Mouse (Mus musculus): ENCODE measurements around the gene Ado. TPM values are rescaled to one million over a fixed set of nuclear protein-coding genes. Genes with fewer than 3 reads are reported as not detected.

Gene Ado
- polyA plus RNA-seq, 1 experiment from 2014 or later, result 46.0 TPM

DNA sequence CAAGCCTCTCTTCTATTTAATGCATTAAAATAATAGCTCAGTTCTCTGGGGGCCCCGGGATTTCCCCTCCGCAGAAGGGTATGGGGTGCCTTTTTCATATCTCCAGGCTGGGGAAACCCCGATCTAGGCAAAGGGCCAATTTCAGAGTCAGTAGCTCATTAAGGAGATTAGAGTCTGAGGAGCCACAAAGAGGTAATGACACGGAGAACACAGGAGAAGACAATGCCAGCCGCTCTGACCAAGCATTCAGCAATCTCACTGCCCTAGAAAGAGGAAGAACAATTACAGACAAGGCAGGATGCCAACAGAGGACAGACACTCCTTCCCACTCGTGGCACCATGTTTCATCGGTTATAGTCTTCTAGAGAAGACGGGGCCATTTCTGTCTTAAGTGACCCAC is 17.3 kb upstream of the Ado start:
- Histone ChIP-seq H3K36me3 (ENCODE audit: control insufficient read depth, insufficient read depth) (no peaks in the 10 kb centered on the region), H3K9ac (ENCODE audit: low read length) (no peak overlapping the region), H3K27me3 (ENCODE audit: control insufficient read depth, insufficient read depth, low read length) (no peaks in the 10 kb centered on the region), H3K4me2 (ENCODE audit: low read depth, low read length) (no peak overlapping the region), H3K27ac (ENCODE audit: low read length) (no peak overlapping the region), H3K9me3 (replicated peaks; ENCODE audit: control insufficient read depth, low read length) (no peaks in the 10 kb centered on the region), H3K4me3 (ENCODE audit: low read length) (no peak overlapping the region), H3K4me1 (ENCODE audit: control insufficient read depth, insufficient read depth, low read length) (no peaks in the 10 kb centered on the region)
- 46% methylated on average over 8 of the region's 8 CpGs for WGBS
- no peak for ATAC-seq (replicated peaks; ENCODE audit: extremely low read depth, insufficient read depth, low FRiP score)

- no peaks in the 10 kb centered on the region for H3K36me3 ChIP-seq (ENCODE audit: control insufficient read depth, insufficient read depth)
- H3K9ac ChIP-seq (ENCODE audit: low read length), result no peak overlapping the region
- no peak overlapping the region for H3K4me2 ChIP-seq (ENCODE audit: low read depth, low read length)
- no peaks in the 10 kb centered on the region for H3K4me1 ChIP-seq (ENCODE audit: control insufficient read depth, insufficient read depth, low read length)
- no peak overlapping the region for H3K4me3 ChIP-seq (ENCODE audit: low read length)
- WGBS, result 88% methylated on average over 7 of the region's 7 CpGs
- H3K27me3 ChIP-seq (ENCODE audit: control insufficient read depth, insufficient read depth, low read length), result no peaks in the 10 kb centered on the region; the same call in 1 of the 2 replicates
- no peak overlapping the region for H3K27ac ChIP-seq (ENCODE audit: low read length)
- ATAC-seq (replicated peaks; ENCODE audit: extremely low read depth, insufficient read depth, low FRiP score), result no peak
- no peaks in the 10 kb centered on the region for H3K9me3 ChIP-seq (replicated peaks; ENCODE audit: control insufficient read depth, low read length)
These were observed 15.8 kb upstream of the Ado start for GRCm38 (mm10) chr10:67564509-67564908.

DNA sequence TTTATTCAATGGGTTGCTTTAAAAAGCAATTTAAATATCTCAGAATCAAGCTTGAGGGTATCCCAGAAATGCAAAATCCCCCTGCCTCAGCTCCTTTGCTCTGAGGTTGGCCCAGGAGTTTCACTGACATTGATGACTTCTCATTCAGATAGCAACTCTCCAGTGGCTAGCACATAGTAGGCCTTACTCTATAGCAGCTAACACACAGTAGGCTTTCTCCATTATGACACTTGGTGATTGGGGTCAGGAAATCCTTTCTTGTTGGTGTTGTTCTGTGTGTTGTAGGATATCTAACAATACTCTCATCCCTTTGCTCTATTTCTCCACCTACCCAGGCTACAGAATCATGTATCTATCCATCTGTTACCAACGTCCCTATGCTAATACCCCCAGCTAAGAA is 12.4 kb upstream of the Ado start:
- ATAC-seq (replicated peaks; ENCODE audit: extremely low read depth, insufficient read depth, low FRiP score), result no peak
- Histone ChIP-seq H3K27me3 (ENCODE audit: control insufficient read depth, insufficient read depth, low read length) (no peaks in the 10 kb centered on the region; the same call in 1 of the 2 replicates), H3K27ac (ENCODE audit: low read length) (no peak overlapping the region), H3K36me3 (ENCODE audit: control insufficient read depth, insufficient read depth) (no peaks in the 10 kb centered on the region), H3K9ac (ENCODE audit: low read length) (no peak overlapping the region), H3K4me3 (ENCODE audit: low read length) (no peak overlapping the region), H3K4me1 (ENCODE audit: control insufficient read depth, insufficient read depth, low read length) (no peaks in the 10 kb centered on the region), H3K4me2 (ENCODE audit: low read depth, low read length) (no peak overlapping the region), H3K9me3 (replicated peaks; ENCODE audit: control insufficient read depth, low read length) (peaks cover 11% of the 10 kb centered on the region)
- 71% methylated on average over 1 of the region's 1 CpGs for WGBS

- 71% methylated on average over 13 of the region's 13 CpGs for WGBS
- Histone ChIP-seq H3K27me3 (ENCODE audit: control insufficient read depth, insufficient read depth, low read length) (no peaks in the 10 kb centered on the region; the same call in 1 of the 2 replicates), H3K4me2 (ENCODE audit: low read depth, low read length) (no peak overlapping the region), H3K9me3 (replicated peaks; ENCODE audit: control insufficient read depth, low read length) (peaks cover 11% of the 10 kb centered on the region), H3K36me3 (ENCODE audit: control insufficient read depth, insufficient read depth) (no peaks in the 10 kb centered on the region), H3K9ac (ENCODE audit: low read length) (no peak overlapping the region), H3K4me3 (ENCODE audit: low read length) (no peak overlapping the region), H3K4me1 (ENCODE audit: control insufficient read depth, insufficient read depth, low read length) (no peaks in the 10 kb centered on the region), H3K27ac (ENCODE audit: low read length) (no peak overlapping the region)
- no peak for ATAC-seq (replicated peaks; ENCODE audit: extremely low read depth, insufficient read depth, low FRiP score)
These were observed 11.1 kb upstream of the Ado start for GRCm38 (mm10) chr10:67559765-67560394.

GRCm38 (mm10) chr10:67558053-67558452 is 9.3 kb upstream of the Ado start:
- H3K36me3 ChIP-seq (ENCODE audit: control insufficient read depth, insufficient read depth), result no peaks in the 10 kb centered on the region
- no peak overlapping the region for H3K4me2 ChIP-seq (ENCODE audit: low read depth, low read length)
- H3K27me3 ChIP-seq (ENCODE audit: control insufficient read depth, insufficient read depth, low read length), result no peaks in the 10 kb centered on the region; the same call in 1 of the 2 replicates
- no peak for ATAC-seq (replicated peaks; ENCODE audit: extremely low read depth, insufficient read depth, low FRiP score)
- no peak overlapping the region for H3K9ac ChIP-seq (ENCODE audit: low read length)
- no peak overlapping the region for H3K4me3 ChIP-seq (ENCODE audit: low read length)
- no peak overlapping the region for H3K27ac ChIP-seq (ENCODE audit: low read length)
- H3K4me1 ChIP-seq (ENCODE audit: control insufficient read depth, insufficient read depth, low read length), result no peaks in the 10 kb centered on the region
- H3K9me3 ChIP-seq (replicated peaks; ENCODE audit: control insufficient read depth, low read length), result peaks cover 11% of the 10 kb centered on the region
- 80% methylated on average over 4 of the region's 4 CpGs for WGBS

DNA sequence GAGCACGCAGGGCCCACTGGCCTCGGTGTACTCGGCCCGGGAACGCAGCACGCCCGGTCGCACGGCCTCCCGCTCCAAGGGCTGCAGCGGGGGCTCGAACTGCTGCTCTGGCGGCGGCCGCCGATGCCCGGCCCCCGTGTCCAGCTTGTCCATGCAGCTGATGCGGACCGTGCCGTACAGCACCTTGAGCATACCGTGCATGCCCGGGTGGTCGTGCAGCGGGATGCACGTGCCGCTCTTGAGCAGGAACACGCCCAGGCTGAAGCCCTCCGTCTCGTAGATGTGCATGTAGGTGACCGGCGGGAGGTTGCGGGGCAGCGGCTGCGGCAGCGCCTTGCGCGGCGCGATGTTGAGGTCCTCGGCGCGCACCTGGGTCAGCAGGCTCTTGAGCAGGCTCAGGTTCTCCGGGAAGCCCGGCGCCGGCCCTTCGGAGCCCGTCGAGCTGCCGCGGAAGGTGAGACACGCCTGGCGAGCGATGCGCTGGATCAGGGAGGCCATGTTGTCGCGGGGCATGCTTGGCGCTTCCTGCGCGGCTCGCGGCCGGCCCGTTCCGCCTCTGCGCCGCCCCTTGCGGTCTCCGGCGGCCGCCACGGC is 397 bp downstream of the Ado start:
- H3K27ac ChIP-seq (ENCODE audit: low read length), result peak overlapping the region; percentile 93
- under 1% methylated on average over 66 of the region's 73 CpGs for WGBS
- H3K4me3 ChIP-seq (ENCODE audit: low read length), result peak overlapping the region; percentile 95
- H3K9ac ChIP-seq (ENCODE audit: low read length), result peak overlapping the region; percentile 93
- H3K9me3 ChIP-seq (replicated peaks; ENCODE audit: control insufficient read depth, low read length), result no peaks in the 10 kb centered on the region
- H3K4me2 ChIP-seq (ENCODE audit: low read depth, low read length), result peak overlapping the region; percentile 96
- H3K27me3 ChIP-seq (ENCODE audit: control insufficient read depth, insufficient read depth, low read length), result no peaks in the 10 kb centered on the region
- ATAC-seq (replicated peaks; ENCODE audit: extremely low read depth, insufficient read depth, low FRiP score), result peak; percentile 71
- peaks cover 3% of the 10 kb centered on the region; the same call in 1 of the 2 replicates for H3K36me3 ChIP-seq (ENCODE audit: control insufficient read depth, insufficient read depth)
- peaks cover 15% of the 10 kb centered on the region for H3K4me1 ChIP-seq (ENCODE audit: control insufficient read depth, insufficient read depth, low read length)

DNA sequence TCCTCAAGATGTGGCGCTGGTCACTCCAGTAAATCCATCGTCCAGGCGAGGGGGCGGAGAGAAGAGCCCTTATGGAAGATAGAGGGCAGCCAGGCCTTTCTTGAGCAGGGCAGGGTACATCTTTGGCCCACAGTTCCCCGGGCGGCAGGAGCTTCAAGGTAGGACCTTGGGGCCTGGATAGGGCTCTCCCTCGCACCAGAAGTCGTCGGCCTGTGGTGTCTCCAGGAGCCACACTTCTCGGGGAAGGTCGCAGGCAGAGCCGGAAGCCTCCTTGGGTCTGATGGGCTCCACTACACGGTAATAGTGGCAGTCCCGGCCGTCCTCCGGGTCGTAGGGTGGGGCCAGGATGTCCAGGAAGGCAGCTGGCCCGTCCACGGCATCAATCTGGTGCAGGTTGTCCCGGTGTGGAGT is 900 bp downstream of the Ado start:
- Histone ChIP-seq H3K27ac (ENCODE audit: low read length) (peak overlapping the region; percentile 93), H3K4me3 (ENCODE audit: low read length) (peak overlapping the region; percentile 95), H3K4me1 (ENCODE audit: control insufficient read depth, insufficient read depth, low read length) (peaks cover 15% of the 10 kb centered on the region), H3K9me3 (replicated peaks; ENCODE audit: control insufficient read depth, low read length) (no peaks in the 10 kb centered on the region), H3K4me2 (ENCODE audit: low read depth, low read length) (peak overlapping the region; percentile 96), H3K9ac (ENCODE audit: low read length) (peak overlapping the region; percentile 93), H3K27me3 (ENCODE audit: control insufficient read depth, insufficient read depth, low read length) (no peaks in the 10 kb centered on the region), H3K36me3 (ENCODE audit: control insufficient read depth, insufficient read depth) (peaks cover 3% of the 10 kb centered on the region; the same call in 1 of the 2 replicates)
- under 1% methylated on average over 20 of the region's 20 CpGs for WGBS
- peak; percentile 7; the same call in 1 of the 2 replicates for ATAC-seq (replicated peaks; ENCODE audit: extremely low read depth, insufficient read depth, low FRiP score)

- H3K27ac ChIP-seq (ENCODE audit: low read length), result no peak overlapping the region
- H3K4me2 ChIP-seq (ENCODE audit: low read depth, low read length), result peak overlapping the region; percentile 13; the same call in 1 of the 2 replicates
- no peak for ATAC-seq (replicated peaks; ENCODE audit: extremely low read depth, insufficient read depth, low FRiP score)
- no peaks in the 10 kb centered on the region for H3K9me3 ChIP-seq (replicated peaks; ENCODE audit: control insufficient read depth, low read length)
- peaks cover 44% of the 10 kb centered on the region for H3K27me3 ChIP-seq (ENCODE audit: control insufficient read depth, insufficient read depth, low read length)
- peaks cover 25% of the 10 kb centered on the region for H3K4me1 ChIP-seq (ENCODE audit: control insufficient read depth, insufficient read depth, low read length)
- 26% methylated on average over 19 of the region's 19 CpGs for WGBS
- H3K4me3 ChIP-seq (ENCODE audit: low read length), result peak overlapping the region; percentile 23
- no peak overlapping the region for H3K9ac ChIP-seq (ENCODE audit: low read length)
- H3K36me3 ChIP-seq (ENCODE audit: control insufficient read depth, insufficient read depth), result peaks cover 3% of the 10 kb centered on the region; the same call in 1 of the 2 replicates
These were observed 8.2 kb downstream of the Ado start for GRCm38 (mm10) chr10:67540591-67540990.

GRCm38 (mm10) chr10:67539401-67539730 is 9.4 kb downstream of the Ado start:
- Histone ChIP-seq H3K36me3 (ENCODE audit: control insufficient read depth, insufficient read depth) (peaks cover under 1% of the 10 kb centered on the region; the same call in 1 of the 2 replicates), H3K4me3 (ENCODE audit: low read length) (peak overlapping the region; percentile 88), H3K9ac (ENCODE audit: low read length) (no peak overlapping the region), H3K4me2 (ENCODE audit: low read depth, low read length) (no peak overlapping the region; the same call in 1 of the 2 replicates), H3K27ac (ENCODE audit: low read length) (no peak overlapping the region), H3K9me3 (replicated peaks; ENCODE audit: control insufficient read depth, low read length) (no peaks in the 10 kb centered on the region), H3K4me1 (ENCODE audit: control insufficient read depth, insufficient read depth, low read length) (peaks cover 31% of the 10 kb centered on the region), H3K27me3 (ENCODE audit: control insufficient read depth, insufficient read depth, low read length) (peaks cover 56% of the 10 kb centered on the region)
- 47% methylated on average over 6 of the region's 6 CpGs for WGBS
- ATAC-seq (replicated peaks; ENCODE audit: extremely low read depth, insufficient read depth, low FRiP score), result no peak

Data from heart, embryonic 16.5 days (tissue).